Mouse (Mus musculus) retina, adult 2 months (tissue): ENCODE data around the gene P2ry14.
"Not testable (repeated sequence)": the region's sequence is repeated elsewhere in the genome, so short reads cannot be mapped to it uniquely, and the experiment has no call there.

Experiments used
- DNase-seq: peaks from one replicate; pipeline ENCODE4 v3.0.0-alpha.2; 2012; ENCODE audit warnings: low read depth, low spot score

Gene P2ry14

DNA sequence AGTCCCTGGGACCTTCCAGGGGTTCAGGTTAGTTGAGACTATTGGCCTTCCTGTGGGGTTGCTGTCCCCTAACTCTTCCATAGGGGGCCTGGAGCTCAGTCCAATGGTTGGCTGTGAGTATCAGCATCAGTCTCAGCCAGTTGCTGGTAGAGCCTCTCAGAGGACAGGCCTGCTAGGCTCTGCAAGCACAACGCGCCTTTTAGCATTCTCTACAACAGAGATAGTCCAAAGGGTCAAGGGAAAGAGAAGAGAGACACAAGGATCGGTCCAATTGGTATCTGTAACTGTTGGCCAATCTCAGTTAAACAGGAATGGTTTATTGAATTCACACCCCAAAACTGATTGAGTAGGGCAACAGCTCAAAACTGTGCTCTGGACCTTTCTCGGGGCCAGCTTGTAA is 46.0 kb downstream of the P2ry14 start:
- no peak for DNase-seq

DNA sequence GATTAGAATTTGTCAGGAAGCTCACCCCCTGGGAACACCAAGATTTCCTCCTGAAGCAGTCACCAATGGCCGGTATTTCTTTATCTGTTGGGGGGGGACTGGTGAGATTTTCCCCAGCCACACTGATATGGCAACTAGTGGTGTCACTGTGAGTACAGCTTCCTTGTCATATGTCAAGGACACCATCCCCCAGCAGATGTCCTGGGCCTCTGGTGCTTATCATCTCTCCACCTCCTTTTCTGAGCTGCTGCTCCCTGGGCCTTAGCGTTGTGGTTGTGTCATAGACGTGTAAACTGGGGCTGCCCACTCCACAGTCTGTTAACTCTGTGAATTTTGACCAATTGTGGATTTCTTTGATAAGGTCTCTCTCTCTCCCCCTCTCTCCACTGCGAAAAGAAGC is 49.0 kb downstream of the P2ry14 start:
- DNase-seq = no peak

DNA sequence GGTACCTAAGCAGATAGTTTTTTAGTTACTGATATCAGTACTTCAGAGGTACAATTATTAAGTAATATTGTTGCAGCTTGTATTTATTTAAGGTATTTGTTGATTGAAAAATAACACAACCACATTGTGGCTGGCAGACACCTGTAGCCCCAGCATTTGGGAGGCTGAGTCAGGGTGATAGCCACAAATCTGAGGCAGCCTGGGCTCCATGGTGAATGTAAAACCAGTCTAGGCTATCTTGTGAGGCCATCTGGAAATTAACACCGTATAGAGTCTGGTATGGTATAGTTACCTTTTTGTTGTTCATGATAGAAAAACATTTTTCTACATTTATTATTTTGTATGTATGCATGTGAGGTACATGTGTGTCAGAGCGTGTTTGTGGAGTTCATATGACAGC is 51.3 kb downstream of the P2ry14 start:
- no peak for DNase-seq

DNA sequence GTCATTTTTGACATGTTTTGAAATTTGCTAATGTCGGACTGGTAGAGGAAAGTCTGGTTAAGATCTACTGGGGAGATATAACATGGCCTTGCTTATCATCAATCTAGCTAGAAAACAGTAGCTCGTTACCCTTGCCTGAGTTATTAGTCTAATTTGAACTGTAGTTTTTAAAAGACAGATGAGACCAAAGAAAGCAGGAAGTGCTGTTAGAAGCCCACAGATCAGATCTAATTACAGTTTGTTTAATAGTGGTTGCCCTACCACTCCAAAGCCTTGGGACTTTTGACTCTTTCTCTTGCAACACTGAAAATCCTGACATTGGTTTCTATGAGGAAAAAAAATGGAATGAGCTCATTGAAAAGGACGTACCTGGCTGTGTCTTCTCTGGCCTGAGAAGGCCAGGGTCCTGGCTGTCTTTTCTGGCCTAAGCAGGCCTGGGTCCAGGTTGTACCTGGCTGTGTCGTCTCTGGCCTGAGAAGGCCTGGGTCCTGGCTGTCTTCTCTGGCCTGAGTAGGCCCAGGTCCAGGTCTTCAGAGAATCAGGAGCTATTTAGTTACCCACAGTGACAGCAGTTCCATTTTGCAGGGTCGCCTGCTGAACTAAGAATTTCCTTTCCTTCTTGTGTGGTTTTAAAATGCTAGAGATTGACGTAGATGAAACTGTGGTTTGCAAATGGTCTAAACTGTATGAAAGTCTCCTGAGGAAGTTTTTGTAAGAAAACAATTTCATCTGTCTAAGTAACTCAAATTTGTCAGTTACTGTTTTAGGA is 52.0 kb downstream of the P2ry14 start, which contains the start of gene Gpr171:
Gpr171 (minus strand) TSS at position 604 of the 769 bp plus-strand sequence.
- no peak for DNase-seq

DNA sequence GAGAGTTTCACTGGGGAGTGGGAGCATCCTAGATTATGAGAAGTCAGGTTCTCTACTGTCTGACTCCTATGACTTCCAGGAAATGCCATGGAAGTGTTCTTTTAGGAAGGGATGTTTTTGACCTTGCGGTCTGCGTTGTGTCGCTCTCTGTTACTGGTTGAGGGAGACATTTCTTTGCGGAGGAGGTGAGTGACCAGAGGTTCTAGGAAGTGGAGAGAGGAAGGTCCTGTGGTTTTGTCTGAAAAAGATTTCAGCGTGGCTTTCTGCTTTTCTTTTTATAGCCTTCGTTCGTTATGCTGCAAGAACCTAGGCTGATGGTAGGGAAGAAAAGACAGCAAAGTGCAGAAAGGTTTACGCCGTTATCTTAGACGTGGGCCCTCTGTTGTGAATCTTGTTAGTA is 54.9 kb downstream of the P2ry14 start:
- no peak for DNase-seq

DNA sequence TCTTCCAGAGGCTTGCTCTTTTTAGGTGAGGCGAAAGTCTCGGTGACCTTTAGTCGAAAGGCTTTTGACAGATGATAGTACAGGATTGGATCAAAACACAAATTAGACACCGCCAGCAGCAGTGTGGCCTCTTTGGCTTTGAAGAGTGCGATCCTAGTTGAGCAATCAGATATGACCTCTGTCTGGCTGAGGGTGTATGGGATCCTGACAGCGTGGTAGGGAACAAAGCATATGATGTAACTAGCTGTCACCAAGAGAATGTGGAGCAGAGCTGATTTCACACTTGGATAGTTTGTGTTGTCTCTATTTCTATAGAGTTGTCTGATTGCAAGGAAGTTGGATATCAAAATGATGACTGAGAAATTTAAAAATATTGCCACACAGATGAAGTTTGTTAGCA is 56.0 kb downstream of the P2ry14 start:
- no peak for DNase-seq

DNA sequence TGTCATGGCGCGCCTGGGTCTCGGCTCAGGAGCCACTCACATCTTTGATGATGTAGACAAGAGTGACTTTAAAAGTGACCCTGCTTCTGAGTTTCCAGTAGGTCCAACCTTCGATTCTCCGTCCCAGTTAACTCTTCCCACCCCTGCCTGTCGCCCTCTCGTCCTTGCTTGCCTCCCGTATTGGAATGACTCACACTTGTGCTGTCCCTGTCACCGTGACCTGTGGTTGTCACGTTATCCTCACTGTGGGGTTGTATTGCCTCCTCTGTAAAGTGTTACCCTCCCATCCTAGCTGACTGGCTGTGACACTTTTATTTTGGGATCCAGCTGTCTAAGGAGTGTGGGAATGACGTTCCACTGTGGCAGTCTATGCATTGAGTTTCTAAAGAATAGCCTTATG is 60.7 kb downstream of the P2ry14 start:
- DNase-seq = no peak

DNA sequence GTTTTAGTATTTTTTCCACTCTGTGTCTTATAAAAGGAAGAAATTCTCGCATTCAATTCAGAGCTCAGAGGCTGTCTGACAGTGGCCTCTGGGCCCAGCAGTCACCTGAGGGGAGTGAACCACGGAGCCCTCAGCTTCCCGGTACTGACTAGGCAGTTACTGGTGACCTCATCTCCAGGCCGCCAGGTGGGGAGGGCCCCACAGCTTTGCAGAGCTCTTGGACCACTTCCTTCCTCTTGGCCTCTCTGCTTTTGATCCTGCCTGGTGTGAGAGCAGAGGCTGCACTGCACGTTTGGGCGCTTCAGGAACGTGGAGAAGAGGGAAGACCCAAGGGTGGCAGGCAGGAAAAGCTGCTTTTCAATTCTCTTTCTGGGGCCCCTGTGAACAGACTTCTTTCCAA is 72.5 kb downstream of the P2ry14 start:
- no peak for DNase-seq

DNA sequence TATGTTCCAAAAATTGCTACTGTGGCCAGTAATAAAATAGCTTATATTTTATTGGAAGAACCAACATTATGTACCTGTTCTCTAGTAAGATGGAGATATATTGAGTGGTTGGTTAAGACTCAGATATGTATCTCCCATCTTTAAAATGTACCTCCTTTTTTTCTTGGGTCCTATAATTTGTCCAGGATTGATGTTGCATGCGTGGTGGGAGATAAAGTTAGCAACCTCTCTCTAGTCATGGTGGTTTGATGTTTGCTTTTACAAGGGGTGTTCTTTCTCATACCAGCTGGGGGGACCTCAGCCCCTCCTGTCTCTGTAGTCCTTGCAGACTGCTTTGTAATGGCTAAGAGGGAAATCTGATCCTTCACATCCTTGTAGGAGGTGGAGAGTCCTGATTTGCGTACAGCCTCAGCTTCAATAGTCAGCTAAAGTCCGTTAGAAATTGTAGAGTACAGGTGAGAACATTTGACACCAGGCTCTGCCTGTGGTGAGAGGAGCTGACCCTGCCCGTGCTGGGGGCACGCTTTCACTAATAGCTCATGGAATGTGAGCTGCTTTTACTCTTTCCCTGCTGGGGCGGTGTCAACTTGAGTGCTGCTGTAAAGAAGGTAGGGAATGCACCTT is 73.0 kb downstream of the P2ry14 start:
- DNase-seq = no peak

DNA sequence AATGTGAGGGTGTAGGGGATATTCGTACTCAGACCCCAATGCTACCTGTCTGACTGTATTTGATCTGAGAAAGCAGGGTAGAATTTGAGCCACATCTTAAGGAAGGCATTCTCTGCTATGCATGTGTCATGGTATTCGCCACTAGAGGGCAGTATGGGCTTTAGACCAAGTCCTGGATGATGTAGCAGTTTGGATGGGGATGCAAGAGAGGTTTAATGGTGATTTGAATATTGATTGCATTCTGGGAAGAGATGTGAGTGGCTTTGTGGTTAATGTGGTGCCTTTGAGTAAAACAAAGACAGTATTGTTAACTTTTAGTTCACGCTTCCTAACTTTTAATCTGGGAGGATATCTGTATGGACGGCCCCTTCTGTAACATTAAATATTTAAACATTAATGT is 74.1 kb downstream of the P2ry14 start:
- DNase-seq = peak; percentile 11

DNA sequence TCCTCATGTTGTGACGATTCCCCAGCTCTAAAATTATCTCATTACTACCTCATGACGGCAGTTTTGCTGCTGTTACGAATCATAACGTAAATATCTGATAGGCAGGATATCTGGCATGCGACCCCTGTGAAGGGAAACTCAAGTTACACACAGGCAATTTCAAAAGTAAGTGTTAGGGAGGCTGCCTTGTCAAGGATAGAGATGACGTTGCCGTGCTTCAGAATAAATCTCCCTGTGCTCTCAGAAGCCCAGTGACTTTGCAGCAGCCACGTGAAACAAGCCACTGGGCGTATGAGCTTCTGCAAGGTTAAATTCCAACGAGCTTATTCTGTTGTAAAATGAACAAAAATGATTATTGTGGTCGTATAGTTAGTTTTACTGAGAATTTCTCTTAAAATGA is 74.8 kb downstream of the P2ry14 start:
- DNase-seq = no peak

DNA sequence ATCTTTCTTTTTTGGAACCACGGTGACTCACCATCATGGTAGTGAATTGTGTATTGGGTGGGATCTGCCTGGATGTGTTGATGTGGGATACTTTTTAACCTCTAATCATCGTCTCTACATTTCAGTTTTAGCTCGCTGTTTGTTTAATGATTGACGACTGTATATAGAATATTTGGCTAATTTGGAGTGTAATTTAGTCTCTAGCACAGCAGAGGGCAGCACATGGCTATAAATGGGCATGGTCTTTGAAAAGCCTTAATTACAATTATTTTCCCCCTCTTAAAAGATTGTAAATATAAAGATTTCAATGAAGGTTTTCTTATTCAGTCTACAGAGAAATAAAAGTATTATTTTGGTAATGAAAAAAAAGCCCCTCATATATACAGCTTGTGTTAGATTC is 76.1 kb downstream of the P2ry14 start:
- no peak for DNase-seq

DNA sequence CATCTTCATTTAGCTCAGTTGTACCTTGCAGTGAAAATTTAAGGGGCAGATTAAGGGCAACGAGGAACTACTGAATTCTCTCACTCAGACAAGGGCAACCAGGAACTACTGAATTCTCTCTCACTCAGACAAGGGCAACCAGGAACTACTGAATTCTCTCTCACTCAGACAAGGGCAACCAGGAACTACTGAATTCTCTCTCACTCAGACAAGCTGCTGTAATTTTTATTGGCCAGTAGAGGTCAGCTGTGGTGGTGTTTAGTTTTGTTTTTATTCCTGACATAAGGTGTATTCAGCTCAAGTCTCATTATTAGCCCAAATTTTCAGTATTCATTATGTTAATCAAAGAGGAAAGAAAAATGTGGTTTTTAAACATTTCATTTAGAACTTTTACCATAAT is 84.3 kb downstream of the P2ry14 start:
- DNase-seq = not testable (repeated sequence)

DNA sequence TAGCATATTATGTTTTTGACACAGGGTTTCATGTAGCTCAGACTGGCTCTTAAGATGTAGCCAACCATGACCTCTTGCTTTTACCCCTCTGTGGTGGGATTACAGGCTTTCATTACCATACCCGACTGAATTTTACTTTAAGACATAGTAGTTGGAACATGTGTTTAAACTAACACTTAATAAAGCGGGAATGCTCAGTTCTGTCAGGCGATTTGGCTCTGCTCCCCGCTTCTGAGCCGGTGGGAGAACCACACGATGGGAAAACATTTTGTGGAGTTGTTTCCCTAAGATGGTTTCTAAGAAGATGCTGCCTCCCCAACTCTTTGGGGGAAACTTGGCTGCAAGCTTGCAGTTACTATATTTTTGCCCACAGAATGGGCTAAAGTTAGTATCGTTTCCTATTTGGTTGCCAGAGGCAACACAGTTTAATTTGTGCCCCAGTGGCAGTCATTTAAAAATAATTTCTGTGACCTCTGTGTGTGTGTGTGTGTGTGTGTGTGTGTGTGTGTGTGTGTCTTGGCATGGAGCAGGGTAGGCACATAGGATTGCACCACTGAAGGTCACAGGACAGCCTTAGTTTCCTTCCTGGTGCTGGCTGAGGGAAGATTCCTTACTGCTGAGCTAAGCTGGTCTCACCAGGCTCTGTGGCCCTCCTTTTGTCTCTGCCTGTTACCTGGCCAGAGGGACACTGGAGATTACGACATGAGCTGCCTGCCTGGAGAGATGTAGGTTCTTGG is 86.7 kb downstream of the P2ry14 start:
- no peak for DNase-seq

DNA sequence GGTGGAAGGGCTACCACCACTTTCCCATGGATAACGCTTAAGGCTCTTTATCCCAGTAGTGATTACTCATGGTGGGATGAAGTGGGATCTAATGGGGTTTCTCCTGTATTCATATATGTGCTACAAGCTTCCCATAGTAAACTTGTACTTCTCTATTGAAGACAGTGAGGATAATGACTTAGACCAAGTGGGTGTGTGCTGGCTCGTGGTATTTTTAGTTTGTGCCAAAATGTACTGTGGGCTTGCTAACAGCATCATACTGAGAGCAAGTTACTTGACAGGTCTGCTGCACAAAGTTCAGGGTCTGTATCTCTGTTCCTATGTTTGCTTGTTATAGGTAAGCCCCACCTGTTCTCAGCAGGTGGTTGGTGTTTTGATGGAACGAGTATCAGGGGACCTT is 87.5 kb downstream of the P2ry14 start:
- DNase-seq = no peak
